Mouse (Mus musculus) MEL (cell line): ENCODE measurements at regions not wholly inside any gene's neighbourhood (a gene's known extent, or its start where the extent isn't known, plus 50 kb on each side); places are given as distances from the start of the nearest gene placed in this dataset.

Experiments
- DNase-seq: peaks from one replicate; pipeline ENCODE4 v3.0.0; 2011; ENCODE audit warnings: low read depth, low spot score
- H3K27ac ChIP-seq: 2 replicates; pipeline ENCODE4 v1.5.1; 2012; ENCODE audit warnings: low read depth, mild to moderate bottlenecking, control low read depth, low read length, moderate library complexity; ENCODE audit not compliant: control insufficient read depth
- H3K27me3 ChIP-seq, 2 experiments: fragments of 150-350 bp in 1 of 2; sonication (generic) in 1 of 2; 2 replicates each; pipeline ENCODE4 v1.6.1; 2012; ENCODE audit warnings: low read length in 2 of 2, mild to moderate bottlenecking in 2 of 2, improper control_type of control experiment in 1 of 2, moderate library complexity in 1 of 2; ENCODE audit not compliant: insufficient read depth in 2 of 2, control insufficient read depth in 1 of 2
- H3K36me3 ChIP-seq, 2 experiments: 2 replicates each; pipeline ENCODE4 v1.6.1; 2012 to 2014; ENCODE audit warnings: low read length in 2 of 2, improper control_type of control experiment in 1 of 2, inconsistent platforms in 1 of 2, mild to moderate bottlenecking in 1 of 2; ENCODE audit not compliant: insufficient read depth in 2 of 2, control insufficient read depth in 1 of 2
- H3K4me1 ChIP-seq, 2 experiments: fragments of 150-350 bp in 1 of 2; sonication (generic) in 1 of 2; 2 replicates each; pipeline ENCODE4 v1.6.1; 2012; ENCODE audit warnings: low read length in 2 of 2, improper control_type of control experiment in 1 of 2, mild to moderate bottlenecking in 1 of 2; ENCODE audit not compliant: insufficient read depth in 2 of 2, control insufficient read depth in 1 of 2
- H3K4me3 ChIP-seq, 2 experiments: fragments of 150-350 bp in 1 of 2; sonication (generic) in 1 of 2; 2 replicates each; pipeline ENCODE4 v1.5.1; 2012; ENCODE audit warnings: low read depth in 2 of 2, low read length in 2 of 2, mild to moderate bottlenecking in 2 of 2, moderate library complexity in 2 of 2, control low read depth in 1 of 2, improper control_type of control experiment in 1 of 2; ENCODE audit not compliant: control insufficient read depth in 1 of 2, insufficient read depth in 1 of 2
- H3K79me2 ChIP-seq: 2 replicates; pipeline ENCODE4 v1.6.1; 2012; ENCODE audit warnings: mild to moderate bottlenecking, low read length, moderate library complexity; ENCODE audit not compliant: control insufficient read depth, poor library complexity, insufficient read depth
- H3K9ac ChIP-seq: 2 replicates; pipeline ENCODE4 v1.6.1; 2012; ENCODE audit warnings: low read depth, mild to moderate bottlenecking, control low read depth, low read length, moderate library complexity; ENCODE audit not compliant: control insufficient read depth, poor library complexity, severe bottlenecking
- H3K9me3 ChIP-seq: fragments of 150-350 bp; sonication (generic); replicated peaks from 2 replicates; pipeline ENCODE4 v1.6.1; 2012; ENCODE audit warnings: mild to moderate bottlenecking, low read length, improper control_type of control experiment, moderate library complexity; ENCODE audit not compliant: insufficient read depth
- EP300 ChIP-seq, 2 experiments: IDR thresholded peaks; 2 replicates each; pipeline ENCODE4 v1.6.1; 2011; ENCODE audit warnings: improper control_type of control experiment in 2 of 2, low read length in 2 of 2, low read depth in 1 of 2, mild to moderate bottlenecking in 1 of 2
- ETS1 ChIP-seq: IDR thresholded peaks from 2 replicates; pipeline ENCODE4 v1.6.1; 2012; ENCODE audit warnings: low read depth, mild to moderate bottlenecking, inconsistent platforms, low read length, improper control_type of control experiment, moderate library complexity
- GATA1 ChIP-seq: IDR thresholded peaks from 2 replicates; pipeline ENCODE4 v1.6.1; 2011; ENCODE audit warnings: low read depth, low read length, improper control_type of control experiment
- HCFC1 ChIP-seq: IDR thresholded peaks from 2 replicates; pipeline ENCODE4 v1.6.1; 2012; ENCODE audit warnings: low read depth, mild to moderate bottlenecking, inconsistent platforms, low read length, improper control_type of control experiment, moderate library complexity
- KAT2A ChIP-seq: conservative IDR thresholded peaks from 2 replicates; pipeline ENCODE4 v1.6.1; 2012; ENCODE audit warnings: low read depth, low read length, improper control_type of control experiment, inconsistent platforms
- MAFK ChIP-seq: IDR thresholded peaks from 2 replicates; pipeline ENCODE4 v1.6.1; 2011; ENCODE audit warnings: low read depth, mild to moderate bottlenecking, low read length, improper control_type of control experiment, borderline replicate concordance
- MAX ChIP-seq: IDR thresholded peaks from 2 replicates; pipeline ENCODE4 v1.6.1; 2011; ENCODE audit warnings: low read length, improper control_type of control experiment
- MYB ChIP-seq: IDR thresholded peaks from 2 replicates; pipeline ENCODE4 v1.6.1; 2011; ENCODE audit warnings: mild to moderate bottlenecking, low read depth, low read length, improper control_type of control experiment
- POLR2A ChIP-seq, 2 experiments: IDR thresholded peaks; 2 replicates each; pipeline ENCODE4 v1.6.1; 2011 to 2012; ENCODE audit warnings: low read length in 2 of 2, mild to moderate bottlenecking in 2 of 2, control low read depth in 1 of 2, improper control_type of control experiment in 1 of 2, low read depth in 1 of 2, moderate library complexity in 1 of 2; ENCODE audit not compliant: control insufficient read depth in 1 of 2, insufficient read depth in 1 of 2, poor library complexity in 1 of 2
- RCOR1 ChIP-seq: IDR thresholded peaks from 2 replicates; pipeline ENCODE4 v1.6.1; 2012; ENCODE audit warnings: low read depth, mild to moderate bottlenecking, inconsistent platforms, low read length, improper control_type of control experiment
- TAL1 ChIP-seq: IDR thresholded peaks from 2 replicates; pipeline ENCODE4 v1.6.1; 2012; ENCODE audit warnings: mild to moderate bottlenecking, inconsistent platforms, low read length, moderate library complexity, mixed read lengths
- USF2 ChIP-seq, 2 experiments: IDR thresholded peaks; 2 replicates each; pipeline ENCODE4 v1.6.1; 2011 to 2012; ENCODE audit warnings: improper control_type of control experiment in 2 of 2, low read length in 2 of 2, borderline replicate concordance in 1 of 2, inconsistent platforms in 1 of 2, low read depth in 1 of 2, mild to moderate bottlenecking in 1 of 2; ENCODE audit not compliant: insufficient read depth in 1 of 2
- ZC3H11A ChIP-seq: IDR thresholded peaks from 2 replicates; pipeline ENCODE4 v1.6.1; 2012; ENCODE audit warnings: low read depth, mild to moderate bottlenecking, inconsistent platforms, low read length, improper control_type of control experiment
- ZKSCAN1 ChIP-seq: IDR thresholded peaks from 2 replicates; pipeline ENCODE4 v1.6.1; 2012; ENCODE audit warnings: low read depth, mild to moderate bottlenecking, inconsistent platforms, low read length, improper control_type of control experiment, moderate library complexity
- ZMIZ1 ChIP-seq: IDR thresholded peaks from 2 replicates; pipeline ENCODE4 v1.6.1; 2012; ENCODE audit warnings: low read depth, mild to moderate bottlenecking, inconsistent platforms, low read length, improper control_type of control experiment, moderate library complexity
- ZNF384 ChIP-seq: IDR thresholded peaks from 2 replicates; pipeline ENCODE4 v1.6.1; 2012; ENCODE audit warnings: low read depth, mild to moderate bottlenecking, inconsistent platforms, low read length, improper control_type of control experiment

DNA sequence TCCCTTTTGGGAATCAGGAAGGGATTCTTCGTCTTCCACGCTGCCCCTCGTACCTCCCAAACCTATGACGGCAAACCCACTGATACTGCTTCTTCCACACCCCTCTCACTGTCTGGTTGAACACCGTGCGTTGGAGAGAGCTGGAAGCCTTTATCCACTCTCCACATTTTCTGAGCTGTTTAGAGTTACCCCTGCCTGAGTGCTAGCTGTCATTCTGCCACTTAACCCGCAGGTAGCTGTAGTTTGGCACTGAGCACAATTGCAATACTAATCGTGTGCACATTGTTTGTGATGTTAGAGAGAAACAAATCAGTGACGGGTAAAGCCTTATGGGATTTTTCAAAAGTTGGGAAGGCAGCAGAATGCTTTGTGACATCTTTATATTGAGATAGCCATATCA, 73.1 kb upstream of the Paqr3 start:
- Histone ChIP-seq H3K9ac (no peak overlapping the region), H3K9me3 (no peaks in the 10 kb centered on the region), H3K79me2 (no peaks in the 10 kb centered on the region), H3K27me3 (no peaks in the 10 kb centered on the region; a peak in 1 of 4 replicates), H3K27ac (no peak overlapping the region), H3K4me1 (no peaks in the 10 kb centered on the region), H3K4me3 (no peak overlapping the region), H3K36me3 (no peaks in the 10 kb centered on the region)
- DNase-seq, result no peak
- TF ChIP-seq MAFK, result no peak
- TF ChIP-seq ZNF384, result no peak
- no peak for TF ChIP-seq USF2 (IDR thresholded peaks at IDR 0.05; ENCODE audit: borderline replicate concordance in 1 of 2, insufficient read depth in 1 of 2, low read depth in 1 of 2, low read length in 2 of 2)
- TF ChIP-seq HCFC1, result no peak
- TF ChIP-seq KAT2A, result no peak
- TF ChIP-seq RCOR1, result no peak
- no peak for TF ChIP-seq ETS1
- TF ChIP-seq MAX, result no peak
- no peak for TF ChIP-seq ZMIZ1

DNA sequence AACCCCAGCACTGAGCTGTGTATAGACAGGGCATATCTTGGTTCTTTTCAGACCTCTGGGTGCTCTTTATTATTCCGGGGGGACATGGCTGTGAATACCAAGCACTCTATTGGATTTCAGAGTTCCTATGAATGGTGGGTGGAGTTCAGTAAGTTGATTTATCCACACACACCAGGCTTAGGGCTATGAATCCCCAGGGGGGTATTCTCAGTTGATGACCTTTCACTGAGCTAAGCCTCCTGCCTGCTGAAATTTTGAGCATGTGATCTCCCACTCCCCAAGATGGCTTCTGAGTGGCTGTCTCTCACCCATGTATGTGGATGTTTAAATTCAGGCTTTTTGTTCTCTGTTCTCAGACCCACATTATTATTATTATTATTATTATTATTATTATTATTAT, 69.9 kb upstream of the Paqr3 start:
- TF ChIP-seq MAX (no peak), EP300 (IDR thresholded peaks at IDR 0.05; ENCODE audit: low read depth in 1 of 2, low read length in 2 of 2) (no peak), MYB (no peak), ZKSCAN1 (no peak), POLR2A (IDR thresholded peaks at IDR 0.05; ENCODE audit: control insufficient read depth in 1 of 2, insufficient read depth in 1 of 2, low read depth in 1 of 2, low read length in 2 of 2, poor library complexity in 1 of 2) (no peak), ZC3H11A (no peak)
- Histone ChIP-seq H3K4me1 (no peaks in the 10 kb centered on the region), H3K36me3 (no peaks in the 10 kb centered on the region), H3K27ac (no peak overlapping the region), H3K27me3 (no peaks in the 10 kb centered on the region; a peak in 1 of 4 replicates), H3K79me2 (no peaks in the 10 kb centered on the region), H3K9ac (no peak overlapping the region), H3K9me3 (no peaks in the 10 kb centered on the region), H3K4me3 (no peak overlapping the region)
- no peak for DNase-seq

DNA sequence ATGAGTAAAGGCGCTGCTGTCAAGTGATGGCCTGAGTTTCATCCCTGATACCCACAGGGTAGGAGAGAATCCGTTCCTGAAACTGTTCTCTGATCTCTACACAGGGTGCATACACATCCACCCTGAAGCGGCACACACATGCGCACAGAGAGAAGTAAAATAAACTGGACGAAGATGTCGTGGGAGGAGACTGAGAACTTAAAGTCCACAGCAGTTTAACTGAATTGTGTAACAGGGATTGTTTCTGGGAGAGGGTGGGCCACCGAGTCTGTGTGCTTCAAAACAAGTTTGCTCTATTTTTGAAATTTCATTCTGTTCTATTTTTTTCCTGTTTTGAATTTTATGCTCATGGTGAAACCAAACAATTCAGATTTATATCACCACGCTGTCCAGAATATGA, 63.0 kb upstream of the Paqr3 start:
- TF ChIP-seq KAT2A (no peak), GATA1 (no peak), TAL1 (no peak), USF2 (IDR thresholded peaks at IDR 0.05; ENCODE audit: borderline replicate concordance in 1 of 2, insufficient read depth in 1 of 2, low read depth in 1 of 2, low read length in 2 of 2) (no peak), ETS1 (no peak)
- no peaks in the 10 kb centered on the region for H3K4me1 ChIP-seq
- no peaks in the 10 kb centered on the region for H3K9me3 ChIP-seq
- no peak overlapping the region for H3K4me3 ChIP-seq
- H3K9ac ChIP-seq, result no peak overlapping the region
- no peak for DNase-seq
- no peak overlapping the region for H3K27ac ChIP-seq
- H3K27me3 ChIP-seq, result no peaks in the 10 kb centered on the region
- no peaks in the 10 kb centered on the region for H3K79me2 ChIP-seq
- H3K36me3 ChIP-seq, result no peaks in the 10 kb centered on the region
